Mouse (Mus musculus): ENCODE results near the gene Mdm4. TPM values are rescaled to one million over a fixed set of nuclear protein-coding genes. Genes with fewer than 3 reads are reported as not detected.
A peak's percentile ranks its signal among the peaks of the same experiment; 100 is the strongest.
"Not testable (repeated sequence)": the region's sequence is repeated elsewhere in the genome, so short reads cannot be mapped to it uniquely, and the experiment has no call there.

Gene Mdm4
- polyA plus RNA-seq, 2 experiments = 45.6 to 132 TPM

- Histone ChIP-seq H3K4me2 (replicated peaks; ENCODE audit: low read depth, low read length, severe bottlenecking) (peak overlapping the region; percentile 90), H3K27me3 (ENCODE audit: control insufficient read depth, insufficient read depth, low read length) (no peaks in the 10 kb centered on the region; the same call in 1 of the 2 replicates), H3K9ac (ENCODE audit: low read depth, low read length, severe bottlenecking) (peak overlapping the region; percentile 95), H3K27ac (replicated peaks; ENCODE audit: low read depth, low read length) (peak overlapping the region; percentile 75), H3K4me1 (ENCODE audit: control insufficient read depth, insufficient read depth, low read length) (peaks cover 30% of the 10 kb centered on the region), H3K4me3 (replicated peaks; ENCODE audit: low read length) (peak overlapping the region; percentile 85), H3K9me3 (ENCODE audit: control insufficient read depth, low read length) (no peaks in the 10 kb centered on the region), H3K36me3 (ENCODE audit: control insufficient read depth, insufficient read depth, low read length) (no peaks in the 10 kb centered on the region)
- DNase-seq (ENCODE audit: low spot score) (no peak), ATAC-seq (ENCODE audit: low FRiP score, low read depth) (peak; percentile 60)
- no peak for TF ChIP-seq POLR2A (IDR thresholded peaks at IDR 0.05; ENCODE audit: borderline replicate concordance, extremely low read depth, insufficient read depth, insufficient read length)
- WGBS = 2% methylated on average over 23 of the region's 40 CpGs
Measured at GRCm38 (mm10) chr1:133046441-133046931, 16.1 kb upstream of the Mdm4 start.

- ATAC-seq (ENCODE audit: low FRiP score, low read depth) = peak; percentile 90
- WGBS = 0% methylated on average over 45 of the region's 71 CpGs
Measured at GRCm38 (mm10) chr1:133045861-133046440, 15.6 kb upstream of the Mdm4 start.

GRCm38 (mm10) chr1:133045011-133045860 is 14.9 kb upstream of the Mdm4 start, which contains the start of gene Pik3c2b:
Pik3c2b (plus strand) TSS chr1:133045667.
- no peaks in the 10 kb centered on the region for H3K36me3 ChIP-seq (ENCODE audit: control insufficient read depth, insufficient read depth, low read length)

More at GRCm38 (mm10) chr1:133045861-133046440, 15.6 kb upstream of the Mdm4 start:
- DNase-seq (ENCODE audit: low spot score) = peak; percentile 70
- Histone ChIP-seq H3K36me3 (ENCODE audit: control insufficient read depth, insufficient read depth, low read length) (no peaks in the 10 kb centered on the region), H3K27me3 (ENCODE audit: control insufficient read depth, insufficient read depth, low read length) (no peaks in the 10 kb centered on the region; the same call in 1 of the 2 replicates), H3K27ac (replicated peaks; ENCODE audit: low read depth, low read length) (peak overlapping the region; percentile 75), H3K9me3 (ENCODE audit: control insufficient read depth, low read length) (no peaks in the 10 kb centered on the region), H3K4me3 (replicated peaks; ENCODE audit: low read length) (peak overlapping the region; percentile 85), H3K9ac (ENCODE audit: low read depth, low read length, severe bottlenecking) (peak overlapping the region; percentile 95), H3K4me2 (replicated peaks; ENCODE audit: low read depth, low read length, severe bottlenecking) (peak overlapping the region; percentile 90), H3K4me1 (ENCODE audit: control insufficient read depth, insufficient read depth, low read length) (peaks cover 30% of the 10 kb centered on the region)
- TF ChIP-seq POLR2A (IDR thresholded peaks at IDR 0.05; ENCODE audit: borderline replicate concordance, extremely low read depth, insufficient read depth, insufficient read length) = 0 out of 2 replicates have a peak, but pooled peaks have one; percentile 63

GRCm38 (mm10) chr1:133039505-133039949 is 9.2 kb upstream of the Mdm4 start:
- 17% methylated on average over 4 of the region's 4 CpGs for WGBS
- ATAC-seq (ENCODE audit: low FRiP score, low read depth) (peak; percentile 82; the same call in 1 of the 2 replicates), DNase-seq (ENCODE audit: low spot score) (peak; percentile 70)

More at GRCm38 (mm10) chr1:133045011-133045860, 14.9 kb upstream of the Mdm4 start, which contains the start of gene Pik3c2b:
- peak within 1 kb of the TSS; percentile 75 for H3K27ac ChIP-seq (replicated peaks; ENCODE audit: low read depth, low read length)
- no peak for TF ChIP-seq POLR2A (IDR thresholded peaks at IDR 0.05; ENCODE audit: borderline replicate concordance, extremely low read depth, insufficient read depth, insufficient read length)
- H3K27me3 ChIP-seq (ENCODE audit: control insufficient read depth, insufficient read depth, low read length) = no peaks in the 10 kb centered on the region; the same call in 1 of the 2 replicates
- peak within 1 kb of the TSS; percentile 95 for H3K9ac ChIP-seq (ENCODE audit: low read depth, low read length, severe bottlenecking)
- peak within 1 kb of the TSS; percentile 85 for H3K4me3 ChIP-seq (replicated peaks; ENCODE audit: low read length)
- ATAC-seq (ENCODE audit: low FRiP score, low read depth) (0 out of 2 replicates have a peak, but pooled peaks have one; percentile 1), DNase-seq (ENCODE audit: low spot score) (no peak)
- H3K4me2 ChIP-seq (replicated peaks; ENCODE audit: low read depth, low read length, severe bottlenecking) = peak within 1 kb of the TSS; percentile 90
- 2% methylated on average over 15 of the region's 15 CpGs for WGBS
- H3K9me3 ChIP-seq (ENCODE audit: control insufficient read depth, low read length) = no peaks in the 10 kb centered on the region
- H3K4me1 ChIP-seq (ENCODE audit: control insufficient read depth, insufficient read depth, low read length) = peaks cover 30% of the 10 kb centered on the region

GRCm38 (mm10) chr1:133034682-133035081 is 4.3 kb upstream of the Mdm4 start:
- not testable (repeated sequence) for ATAC-seq (ENCODE audit: low FRiP score, low read depth); H3K4me1 ChIP-seq (ENCODE audit: control insufficient read depth, insufficient read depth, low read length); H3K9me3 ChIP-seq (ENCODE audit: control insufficient read depth, low read length); H3K4me2 ChIP-seq (replicated peaks; ENCODE audit: low read depth, low read length, severe bottlenecking); H3K27me3 ChIP-seq (ENCODE audit: control insufficient read depth, insufficient read depth, low read length); H3K36me3 ChIP-seq (ENCODE audit: control insufficient read depth, insufficient read depth, low read length); H3K4me3 ChIP-seq (replicated peaks; ENCODE audit: low read length); H3K9ac ChIP-seq (ENCODE audit: low read depth, low read length, severe bottlenecking); DNase-seq (ENCODE audit: low spot score); H3K27ac ChIP-seq (replicated peaks; ENCODE audit: low read depth, low read length)
- 64% methylated on average over 7 of the region's 7 CpGs for WGBS

More at GRCm38 (mm10) chr1:133039505-133039949, 9.2 kb upstream of the Mdm4 start:
- no peaks in the 10 kb centered on the region for H3K9me3 ChIP-seq (ENCODE audit: control insufficient read depth, low read length)
- H3K27ac ChIP-seq (replicated peaks; ENCODE audit: low read depth, low read length) = no peak overlapping the region
- no peak overlapping the region for H3K4me3 ChIP-seq (replicated peaks; ENCODE audit: low read length)
- H3K4me2 ChIP-seq (replicated peaks; ENCODE audit: low read depth, low read length, severe bottlenecking) = no peak overlapping the region
- TF ChIP-seq POLR2A (IDR thresholded peaks at IDR 0.05; ENCODE audit: borderline replicate concordance, extremely low read depth, insufficient read depth, insufficient read length) = no peak
- H3K9ac ChIP-seq (ENCODE audit: low read depth, low read length, severe bottlenecking) = no peak overlapping the region
- no peaks in the 10 kb centered on the region; the same call in 1 of the 2 replicates for H3K27me3 ChIP-seq (ENCODE audit: control insufficient read depth, insufficient read depth, low read length)
- H3K4me1 ChIP-seq (ENCODE audit: control insufficient read depth, insufficient read depth, low read length) = no peaks in the 10 kb centered on the region
- H3K36me3 ChIP-seq (ENCODE audit: control insufficient read depth, insufficient read depth, low read length) = no peaks in the 10 kb centered on the region
